In the genomic region with DNA sequence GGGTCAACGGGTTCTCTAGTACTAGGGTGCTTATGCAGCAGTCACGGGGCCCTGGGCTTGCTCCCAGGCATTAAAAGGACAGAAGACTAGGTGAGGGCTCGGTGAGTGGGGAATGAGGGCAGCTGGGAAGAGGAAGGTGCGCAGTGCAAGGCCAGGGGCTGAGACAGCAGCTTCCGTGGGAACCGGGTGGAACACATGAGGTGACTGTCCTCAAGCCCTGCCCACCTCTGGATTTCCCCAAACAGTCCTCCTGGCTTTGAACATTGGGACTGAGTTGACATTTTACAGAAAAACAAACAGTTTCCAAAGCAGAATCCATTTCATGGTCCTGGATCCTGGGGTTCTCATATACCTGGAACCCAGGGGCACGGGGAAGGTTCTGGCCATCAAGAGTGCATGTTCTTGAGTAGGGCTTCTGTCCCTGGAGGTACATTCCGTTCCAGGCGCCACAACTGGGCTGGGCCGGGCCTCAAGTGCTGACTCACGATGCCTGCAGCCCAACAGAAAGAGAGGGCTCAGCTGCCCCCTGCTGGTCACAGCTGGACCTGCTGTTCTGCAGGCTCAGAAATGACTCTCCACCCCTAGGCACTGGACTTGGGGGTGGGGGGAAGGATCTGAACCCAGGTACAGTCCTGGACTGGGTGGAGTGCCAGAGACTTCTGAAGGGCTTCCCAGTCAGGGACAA, we compare ENCODE assay signal across 8 mouse cellular contexts. TPM values are rescaled to one million over a fixed set of nuclear protein-coding genes. Genes with fewer than 3 reads are reported as not detected.
DNase-seq lines count a peak whose midpoint lies in the region; ATAC-seq and TF ChIP-seq lines count a peak whose summit lies in the region.

No protein-coding gene starts in this region.

- 34% methylated on average over 11 of the region's 11 CpGs for whole genome bisulfite sequencing in hindbrain, postnatal 0 days

- peak; percentile 39 for ATAC-seq in common myeloid progenitor, adult 5-6 weeks (replicated peaks; ENCODE audit: low read depth, poor library complexity, severe bottlenecking)
- ATAC-seq in hindbrain, postnatal 0 days, result peak; percentile 19; the same call in 1 of the 2 replicates
- ATAC-seq in megakaryocyte, adult 5-6 weeks (ENCODE audit: poor library complexity, severe bottlenecking), result peak; percentile 38

- peak; percentile 96 for DNase-seq in ZHBTc4 (ENCODE audit: low read depth, low spot score)
- peak; percentile 98 for DNase-seq in gastrocnemius, adult 2 months
- peak; percentile 92 for DNase-seq in hindbrain, postnatal 0 days (ENCODE audit: low spot score)
- peak; percentile 89 to 98 for DNase-seq in left cerebral cortex, adult 8-10 months (ENCODE audit: low spot score in 2 of 2)
- DNase-seq in right cerebral cortex, adult 18-20 months, result peak; percentile 92
- peak; percentile 88 for DNase-seq in urinary bladder, postnatal 10 days (ENCODE audit: low spot score)

- intact Hi-C loops in gastrocnemius, adult 2 months (cut with DNase I), result loop anchor here (2.0 kb wide), 1 partner anchor 57 kb away; no protein-coding TSS in a partner anchor

- H3K36me3 ChIP-seq in hindbrain, postnatal 0 days (ENCODE audit: insufficient read depth, low read length), result peaks cover 17% of the 10 kb centered on the region; the same call in 1 of the 2 replicates

- peak overlapping the region; percentile 94 for H3K4me3 ChIP-seq in gastrocnemius, adult 2 months
- no peak overlapping the region for H3K4me3 ChIP-seq in hindbrain, postnatal 0 days (ENCODE audit: low read length)

- H3K27me3 ChIP-seq in hindbrain, postnatal 0 days (ENCODE audit: insufficient read depth, low read length), result no peaks in the 10 kb centered on the region

- 0 out of 2 replicates have a peak overlapping the region, but pooled peaks have one; percentile 2 for H3K4me2 ChIP-seq in hindbrain, postnatal 0 days (ENCODE audit: low read depth, low read length)

- H3K9ac ChIP-seq in hindbrain, postnatal 0 days (replicated peaks; ENCODE audit: low read length), result no peak overlapping the region

- no peaks in the 10 kb centered on the region for H3K9me3 ChIP-seq in hindbrain, postnatal 0 days (ENCODE audit: low read length)

- TF ChIP-seq CTCF in gastrocnemius, adult 2 months (IDR thresholded peaks at IDR 0.05), result no peak; the same call in none of the 2 replicates
- peak; percentile 98 for TF ChIP-seq CTCF in hindbrain, postnatal 0 days (IDR thresholded peaks at IDR 0.05; ENCODE audit: low read depth)

- peak overlapping the region; percentile 98 for H3K27ac ChIP-seq in gastrocnemius, adult 2 months
- peak overlapping the region; percentile 95; the same call in 1 of the 2 replicates for H3K27ac ChIP-seq in hindbrain, postnatal 0 days

- peaks cover 27% of the 10 kb centered on the region for H3K4me1 ChIP-seq in hindbrain, postnatal 0 days (ENCODE audit: insufficient read depth, low read length)

RNA-seq across cellular contexts. Expression of a gene that starts 25.1 kb away (rescaled TPM):
- 21.1 and 26.8 TPM in 2 replicates for total RNA-seq in common myeloid progenitor, adult 5-6 weeks (2017)
- 1 to 10 TPM; 3.4 to 4.0 TPM for total RNA-seq in gastrocnemius, adult 2 months (2021)
- total RNA-seq in hindbrain, postnatal 0 days (2014; rRNA removed), result 19.8 and 43.2 TPM in 2 replicates
- polyA plus RNA-seq in hindbrain, postnatal 0 days (2015; fragmentation: Nextera tagmentation; extraction: Ambion mirVana), result 12.5 and 13.7 TPM in 2 replicates
- total RNA-seq in left cerebral cortex, adult 8-10 months (2022), result 10 to 100 TPM; 12.1 to 19.9 (median 13.7) TPM
- total RNA-seq in megakaryocyte, adult 5-6 weeks (2015), result 21.4 and 21.9 TPM in 2 replicates
- 19.3 and 23.3 TPM in 2 replicates for total RNA-seq in megakaryocyte, adult 5-6 weeks (2017)

RNA-seq across cellular contexts. Expression of a gene that starts 27.6 kb away (rescaled TPM):
- total RNA-seq in common myeloid progenitor, adult 5-6 weeks (2017), result 34.0 and 41.0 TPM in 2 replicates
- total RNA-seq in gastrocnemius, adult 2 months (2021), result under 1 TPM; 0.79 to 0.84 TPM
- 2.1 and 6.0 TPM in 2 replicates for total RNA-seq in hindbrain, postnatal 0 days (2014; rRNA removed)
- 1.8 and 2.8 TPM in 2 replicates for polyA plus RNA-seq in hindbrain, postnatal 0 days (2015; fragmentation: Nextera tagmentation; extraction: Ambion mirVana)
- total RNA-seq in left cerebral cortex, adult 8-10 months (2022), result 1 to 10 TPM; 3.2 to 5.1 (median 4.1) TPM
- 55.6 and 67.9 TPM in 2 replicates for total RNA-seq in megakaryocyte, adult 5-6 weeks (2015)
- total RNA-seq in megakaryocyte, adult 5-6 weeks (2017), result 69.1 and 73.5 TPM in 2 replicates

RNA-seq across cellular contexts. Expression of a gene that starts 44.0 kb away (rescaled TPM):
- 0.34 and 2.8 TPM in 2 replicates for total RNA-seq in common myeloid progenitor, adult 5-6 weeks (2017)
- total RNA-seq in gastrocnemius, adult 2 months (2021), result under 1 TPM; 0.10 to 0.20 TPM
- total RNA-seq in hindbrain, postnatal 0 days (2014; rRNA removed), result 7.5 and 10.1 TPM in 2 replicates
- 7.1 and 7.5 TPM in 2 replicates for polyA plus RNA-seq in hindbrain, postnatal 0 days (2015; fragmentation: Nextera tagmentation; extraction: Ambion mirVana)
- total RNA-seq in left cerebral cortex, adult 8-10 months (2022), result 1 to 10 TPM; 3.9 to 5.6 (median 5.0) TPM
- total RNA-seq in megakaryocyte, adult 5-6 weeks (2015), result 0.54 and 0.59 TPM in 2 replicates
- 1.0 and 1.8 TPM in 2 replicates for total RNA-seq in megakaryocyte, adult 5-6 weeks (2017)
